Mouse (Mus musculus): ENCODE results near the gene Stk11.

DNA sequence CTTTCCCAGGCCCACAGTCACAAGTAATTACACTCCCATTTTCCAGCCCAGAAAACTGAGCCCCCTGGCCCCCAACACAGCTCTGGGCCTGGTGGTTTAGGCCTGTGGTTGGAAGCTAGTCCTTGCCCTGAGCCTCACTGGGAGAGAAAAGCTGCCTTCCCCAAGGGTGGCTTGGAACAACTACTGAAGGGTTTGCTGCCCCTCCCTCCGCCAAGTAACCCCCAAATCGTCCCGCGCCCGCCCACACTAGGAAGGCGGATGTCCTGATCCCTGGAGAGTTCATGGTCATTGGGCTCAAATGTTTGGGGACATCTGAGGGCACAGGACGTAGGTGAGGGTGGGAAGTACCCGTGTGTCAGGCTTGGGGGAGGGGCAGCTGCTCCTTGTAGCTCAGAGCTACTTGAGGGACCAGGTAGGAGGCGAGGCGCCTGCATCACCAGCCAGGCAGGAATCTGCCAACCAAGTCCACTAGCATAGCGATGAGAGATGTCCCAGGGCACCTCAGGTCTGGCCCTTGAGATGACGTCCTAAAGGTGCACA, 43.5 kb downstream of the Stk11 start:
- TF ChIP-seq POLR2A (IDR thresholded peaks at IDR 0.05; ENCODE audit: borderline replicate concordance, low read depth, low read length) = no peak
- TF ChIP-seq CTCF (IDR thresholded peaks at IDR 0.05; ENCODE audit: low read depth, low read length) = no peak

Data from bone marrow macrophage, adult 2 months (primary cell).